Mouse (Mus musculus): ENCODE measurements around the gene Dkk3.

- no peak for TF ChIP-seq POLR2A (IDR thresholded peaks at IDR 0.05; ENCODE audit: low read depth, low read length)
- no peak for TF ChIP-seq CTCF (conservative IDR thresholded peaks at IDR 0.05; ENCODE audit: insufficient read depth, insufficient read length, low read depth, low read length)
Measured at GRCm38 (mm10) chr7:112102933-112103332, 55.9 kb downstream of the Dkk3 start.

Data from kidney, adult 2 months (tissue).